In the genomic region with DNA sequence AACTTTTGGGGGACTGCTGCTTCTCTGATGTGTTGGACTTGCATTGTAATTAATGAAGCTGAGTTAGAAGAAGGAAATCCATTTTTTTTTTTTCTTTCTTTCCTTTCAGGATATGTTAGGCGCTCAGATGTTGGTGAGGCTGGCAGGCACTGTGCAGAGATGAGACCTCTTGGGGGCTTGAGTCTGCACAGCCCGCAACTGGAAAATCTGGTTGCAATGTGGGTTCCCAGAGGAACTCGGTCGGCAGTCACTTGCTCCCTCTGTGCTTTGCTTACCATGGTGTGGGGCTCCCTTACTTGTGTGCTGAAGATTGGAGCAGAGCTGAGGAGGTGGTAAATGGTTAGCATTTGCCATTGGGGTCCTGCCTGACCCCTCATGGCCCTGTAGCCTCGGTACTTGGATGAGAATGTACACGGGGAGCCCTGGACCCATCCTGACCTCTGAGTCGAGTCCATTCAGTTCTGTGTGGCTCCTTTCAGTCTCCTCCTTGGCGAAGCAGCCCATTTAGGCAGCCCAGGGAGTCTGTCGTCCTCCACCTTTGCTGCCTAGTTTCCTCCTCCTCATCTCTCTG, we compare ENCODE assay signal across 8 mouse cellular contexts. TPM values are rescaled to one million over a fixed set of nuclear protein-coding genes. Genes with fewer than 3 reads are reported as not detected.
DNase-seq lines count a peak whose midpoint lies in the region; ATAC-seq lines count a peak whose summit lies in the region.

No protein-coding gene starts in this region.

- H3K4me1 ChIP-seq in erythroblast, embryonic 14.5 days (ENCODE audit: control insufficient read depth): peaks cover 48% of the 10 kb centered on the region
- H3K4me1 ChIP-seq in forebrain, embryonic 11.5 days (replicated peaks; ENCODE audit: control insufficient read depth, insufficient read depth, low read length): peaks cover 10% of the 10 kb centered on the region
- peaks cover 41% of the 10 kb centered on the region for H3K4me1 ChIP-seq in liver, embryonic 11.5 days (replicated peaks; ENCODE audit: control insufficient read depth, insufficient read depth, low read length)
- H3K4me1 ChIP-seq in stomach, embryonic 15.5 days: peaks cover 39% of the 10 kb centered on the region

- H3K36me3 ChIP-seq in erythroblast, embryonic 14.5 days (ENCODE audit: control insufficient read depth): peaks cover 24% of the 10 kb centered on the region
- no peaks in the 10 kb centered on the region for H3K36me3 ChIP-seq in forebrain, embryonic 11.5 days (ENCODE audit: control insufficient read depth, insufficient read depth, low read length)
- H3K36me3 ChIP-seq in liver, embryonic 11.5 days (ENCODE audit: control insufficient read depth, insufficient read depth, low read length): no peaks in the 10 kb centered on the region
- H3K36me3 ChIP-seq in stomach, embryonic 15.5 days: no peaks in the 10 kb centered on the region

- H3K4me3 ChIP-seq in erythroblast, embryonic 14.5 days (replicated peaks): peak overlapping the region; percentile 77
- peak overlapping the region; percentile 61 for H3K4me3 ChIP-seq in forebrain, embryonic 11.5 days (ENCODE audit: low read depth, low read length)
- H3K4me3 ChIP-seq in liver, embryonic 11.5 days (ENCODE audit: low read depth, low read length): peak overlapping the region; percentile 68
- peak overlapping the region; percentile 75 for H3K4me3 ChIP-seq in stomach, embryonic 15.5 days (replicated peaks)

- no peak overlapping the region for H3K27ac ChIP-seq in forebrain, embryonic 11.5 days (ENCODE audit: low read depth, low read length)
- H3K27ac ChIP-seq in liver, embryonic 11.5 days (ENCODE audit: low read depth, low read length): no peak overlapping the region; the same call in 1 of the 2 replicates
- H3K27ac ChIP-seq in stomach, embryonic 15.5 days: peak overlapping the region; percentile 71; the same call in 1 of the 2 replicates

- WGBS in forebrain, embryonic 11.5 days: 41% methylated on average over 9 of the region's 9 CpGs
- WGBS in liver, embryonic 11.5 days: 47% methylated on average over 9 of the region's 9 CpGs
- 39% methylated on average over 9 of the region's 9 CpGs for WGBS in stomach, embryonic 15.5 days

- H3K4me2 ChIP-seq in forebrain, embryonic 11.5 days (ENCODE audit: low read depth, low read length, severe bottlenecking): peak overlapping the region; percentile 88
- peak overlapping the region; percentile 68 for H3K4me2 ChIP-seq in liver, embryonic 11.5 days
- H3K4me2 ChIP-seq in stomach, embryonic 15.5 days: peak overlapping the region; percentile 87

- no peak for ATAC-seq in erythroblast, adult 5-6 weeks (replicated peaks; ENCODE audit: low FRiP score, poor library complexity, severe bottlenecking)
- 0 out of 2 replicates have a peak, but pooled peaks have one; percentile 13 for ATAC-seq in forebrain, embryonic 11.5 days (replicated peaks; ENCODE audit: low FRiP score)
- peak; percentile 11; the same call in 1 of the 2 replicates for ATAC-seq in liver, embryonic 11.5 days (replicated peaks; ENCODE audit: low FRiP score)
- ATAC-seq in stomach, embryonic 15.5 days (ENCODE audit: insufficient read depth, low FRiP score, low read depth): no peak

- H3K9me3 ChIP-seq in erythroblast, embryonic 14.5 days (ENCODE audit: control insufficient read depth, low read length): no peaks in the 10 kb centered on the region
- no peaks in the 10 kb centered on the region for H3K9me3 ChIP-seq in forebrain, embryonic 11.5 days (ENCODE audit: control insufficient read depth, low read length)
- H3K9me3 ChIP-seq in liver, embryonic 11.5 days (ENCODE audit: control insufficient read depth, low read length): no peaks in the 10 kb centered on the region
- no peaks in the 10 kb centered on the region for H3K9me3 ChIP-seq in stomach, embryonic 15.5 days

- peak; percentile 25 for DNase-seq in 416B (ENCODE audit: low read depth)
- no peak for DNase-seq in forebrain, embryonic 11.5 days (ENCODE audit: low spot score)
- DNase-seq in liver, embryonic 11.5 days (ENCODE audit: low spot score): no peak
- DNase-seq in right cerebral cortex, postnatal 4 days: no peak
- DNase-seq in yolk sac, embryonic 10.5 days (ENCODE audit: low spot score): no peak

- H3K9ac ChIP-seq in forebrain, embryonic 11.5 days (ENCODE audit: low read length): peak overlapping the region; percentile 87
- H3K9ac ChIP-seq in liver, embryonic 11.5 days (ENCODE audit: low read depth, low read length): peak overlapping the region; percentile 81
- peak overlapping the region; percentile 85 for H3K9ac ChIP-seq in stomach, embryonic 15.5 days

- H3K27me3 ChIP-seq in erythroblast, embryonic 14.5 days (ENCODE audit: control insufficient read depth): no peaks in the 10 kb centered on the region
- H3K27me3 ChIP-seq in forebrain, embryonic 11.5 days (ENCODE audit: control insufficient read depth, insufficient read depth, low read length): no peaks in the 10 kb centered on the region
- H3K27me3 ChIP-seq in liver, embryonic 11.5 days (replicated peaks; ENCODE audit: control insufficient read depth, insufficient read depth, low read length): no peaks in the 10 kb centered on the region
- no peaks in the 10 kb centered on the region for H3K27me3 ChIP-seq in stomach, embryonic 15.5 days (replicated peaks)

RNA-seq across cellular contexts. Expression of gene Tmem268, which starts 0.6 kb away (rescaled TPM):
- 0.04 and 0.12 TPM in 2 replicates for polyA plus RNA-seq in erythroblast, embryonic 14.5 days (2012)
- total RNA-seq in erythroblast, adult 5-6 weeks (2015; ENCODE audit: low replicate concordance): 5.0 and 15.3 TPM in 2 replicates
- 1.5 and 2.6 TPM in 2 replicates for total RNA-seq in erythroblast, adult 5-6 weeks (2017; ENCODE audit: low replicate concordance)
- polyA plus RNA-seq in forebrain, embryonic 11.5 days (2014; fragmentation: Nextera tagmentation; extraction: Ambion mirVana): 6.0 and 8.1 TPM in 2 replicates
- polyA plus RNA-seq in liver, embryonic 11.5 days (2014; fragmentation: Nextera tagmentation; extraction: Ambion mirVana): 9.0 and 10.2 TPM in 2 replicates
- 8.2 and 8.3 TPM in 2 replicates for polyA plus RNA-seq in stomach, embryonic 15.5 days (2015; fragmentation: Nextera tagmentation; extraction: Ambion mirVana)

RNA-seq across cellular contexts. Expression of gene Atp6v1g1, which starts 14.6 kb away (rescaled TPM):
- polyA plus RNA-seq in erythroblast, embryonic 14.5 days (2012): 12.2 and 16.2 TPM in 2 replicates
- total RNA-seq in erythroblast, adult 5-6 weeks (2015; ENCODE audit: low replicate concordance): 39.6 and 49.7 TPM in 2 replicates
- 31.0 and 43.5 TPM in 2 replicates for total RNA-seq in erythroblast, adult 5-6 weeks (2017; ENCODE audit: low replicate concordance)
- polyA plus RNA-seq in forebrain, embryonic 11.5 days (2014; fragmentation: Nextera tagmentation; extraction: Ambion mirVana): 298 and 308 TPM in 2 replicates
- polyA plus RNA-seq in liver, embryonic 11.5 days (2014; fragmentation: Nextera tagmentation; extraction: Ambion mirVana): 191 and 204 TPM in 2 replicates
- polyA plus RNA-seq in stomach, embryonic 15.5 days (2015; fragmentation: Nextera tagmentation; extraction: Ambion mirVana): 248 and 268 TPM in 2 replicates

RNA-seq across cellular contexts. Expression of gene Gm11213, which starts 45.8 kb away (rescaled TPM):
- not detected in 2 replicates for polyA plus RNA-seq in erythroblast, embryonic 14.5 days (2012)
- not detected in 2 replicates for total RNA-seq in erythroblast, adult 5-6 weeks (2015; ENCODE audit: low replicate concordance)
- total RNA-seq in erythroblast, adult 5-6 weeks (2017; ENCODE audit: low replicate concordance): not detected in 2 replicates
- polyA plus RNA-seq in forebrain, embryonic 11.5 days (2014; fragmentation: Nextera tagmentation; extraction: Ambion mirVana): not detected in 2 replicates
- not detected in 2 replicates for polyA plus RNA-seq in liver, embryonic 11.5 days (2014; fragmentation: Nextera tagmentation; extraction: Ambion mirVana)
- not detected in 2 replicates for polyA plus RNA-seq in stomach, embryonic 15.5 days (2015; fragmentation: Nextera tagmentation; extraction: Ambion mirVana)

Comparison
In these comparisons a context has a peak if more than half of its experiments do, and no peak if none do; other contexts are left out.
1. ATAC-seq: peak in forebrain, embryonic 11.5 days (single experiment) and liver, embryonic 11.5 days (single experiment); none in erythroblast, adult 5-6 weeks (single experiment) and stomach, embryonic 15.5 days (single experiment).
2. RNA of gene Atp6v1g1, which starts 14.6 kb away (polyA plus RNA-seq): 298 to 308 TPM in forebrain, embryonic 11.5 days, 248 to 268 TPM in stomach, embryonic 15.5 days and 191 to 204 TPM in liver, embryonic 11.5 days; 12.2 to 16.2 TPM in erythroblast, embryonic 14.5 days; every median in the first group is over 10 times any median in the second.
3. Peak in every context shown above with its lines, with median percentiles within 50 percentile points of each other: H3K4me3 ChIP-seq, H3K4me2 ChIP-seq and H3K9ac ChIP-seq.